ENCODE assay signal across 13 mouse cellular contexts in the genomic region with DNA sequence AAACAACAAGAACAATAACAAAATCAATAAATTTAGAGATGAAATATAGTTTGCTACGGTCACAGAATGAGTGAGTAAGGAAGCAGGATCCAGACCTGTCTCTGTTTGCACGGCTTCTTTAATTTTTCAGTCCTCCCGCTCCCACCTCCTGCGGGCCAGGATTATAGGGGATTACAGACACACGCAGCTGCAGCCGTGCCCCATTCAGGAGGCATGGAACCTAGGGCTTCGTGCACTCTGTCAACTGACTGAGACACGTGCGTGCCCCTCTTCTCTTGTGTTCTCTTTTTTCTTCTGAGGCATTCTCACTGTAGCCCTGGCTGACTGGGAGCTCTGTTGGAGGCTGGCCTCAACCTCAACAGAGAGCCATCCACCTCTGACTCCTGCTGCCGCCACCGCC. TPM values are rescaled to one million over a fixed set of nuclear protein-coding genes. Genes with fewer than 3 reads are reported as not detected.
A peak's percentile ranks its signal among the peaks of the same experiment; 100 is the strongest.
DNase-seq lines count a peak whose midpoint lies in the region; ATAC-seq lines count a peak whose summit lies in the region.
"Had no signal": no experiment of that assay in that cellular context is flagged by ENCODE, and none has a peak within 500 bp of the region (broad histone marks: within the 10 kb centered on the region; RNA-seq: fewer than 3 reads in every experiment).

No protein-coding gene starts in this region.

- peak overlapping the region; percentile 77 for H3K27ac ChIP-seq in forebrain, embryonic 10.5 days
- no peak overlapping the region for H3K27ac ChIP-seq in forebrain, embryonic 15.5 days (replicated peaks)
- no peak overlapping the region for H3K27ac ChIP-seq in hindbrain, embryonic 15.5 days (replicated peaks)
- no peak overlapping the region for H3K27ac ChIP-seq in hindbrain, embryonic 16.5 days (ENCODE audit: low read depth, low read length)
- H3K27ac ChIP-seq in embryonic facial prominence, embryonic 15.5 days (replicated peaks), result peak overlapping the region; percentile 52
- H3K27ac ChIP-seq: macrophage had no signal

- H3K27me3 ChIP-seq in forebrain, embryonic 10.5 days (ENCODE audit: poor library complexity, severe bottlenecking), result peaks cover 8% of the 10 kb centered on the region; the same call in 1 of the 2 replicates
- no peaks in the 10 kb centered on the region for H3K27me3 ChIP-seq in forebrain, embryonic 15.5 days
- H3K27me3 ChIP-seq in hindbrain, embryonic 15.5 days, result no peaks in the 10 kb centered on the region
- no peaks in the 10 kb centered on the region for H3K27me3 ChIP-seq in hindbrain, embryonic 16.5 days (replicated peaks; ENCODE audit: control insufficient read depth, insufficient read depth, low read length)
- no peaks in the 10 kb centered on the region for H3K27me3 ChIP-seq in embryonic facial prominence, embryonic 15.5 days

- H3K4me1 ChIP-seq in forebrain, embryonic 10.5 days, result peaks cover 47% of the 10 kb centered on the region
- peaks cover 41% of the 10 kb centered on the region for H3K4me1 ChIP-seq in forebrain, embryonic 15.5 days
- peaks cover 36% of the 10 kb centered on the region for H3K4me1 ChIP-seq in hindbrain, embryonic 15.5 days (replicated peaks)
- peaks cover 20% of the 10 kb centered on the region for H3K4me1 ChIP-seq in hindbrain, embryonic 16.5 days (ENCODE audit: control insufficient read depth, insufficient read depth, low read depth, low read length)
- H3K4me1 ChIP-seq in embryonic facial prominence, embryonic 15.5 days, result peaks cover 28% of the 10 kb centered on the region

- DNase-seq in forebrain, embryonic 10.5 days (ENCODE audit: extremely low spot score, low spot score), result no peak
- peak; percentile 52 for DNase-seq in retina, postnatal 1 day
- no peak for DNase-seq in cerebellum, postnatal 25 days
- no peak for DNase-seq in yolk sac, embryonic 10.5 days (ENCODE audit: low spot score)
- DNase-seq: heart, postnatal 4 days had no signal

- H3K36me3 ChIP-seq in forebrain, embryonic 10.5 days (replicated peaks), result peaks cover 47% of the 10 kb centered on the region
- H3K36me3 ChIP-seq in forebrain, embryonic 15.5 days, result no peaks in the 10 kb centered on the region
- no peaks in the 10 kb centered on the region for H3K36me3 ChIP-seq in hindbrain, embryonic 15.5 days
- no peaks in the 10 kb centered on the region for H3K36me3 ChIP-seq in hindbrain, embryonic 16.5 days (ENCODE audit: control insufficient read depth, insufficient read depth, low read length)
- H3K36me3 ChIP-seq in embryonic facial prominence, embryonic 15.5 days, result no peaks in the 10 kb centered on the region

- H3K4me2 ChIP-seq in forebrain, embryonic 15.5 days (replicated peaks), result no peak overlapping the region
- H3K4me2 ChIP-seq in hindbrain, embryonic 15.5 days, result peak overlapping the region; percentile 10; the same call in 1 of the 2 replicates
- H3K4me2 ChIP-seq in hindbrain, embryonic 16.5 days (ENCODE audit: low read length), result no peak overlapping the region
- H3K4me2 ChIP-seq in embryonic facial prominence, embryonic 15.5 days (replicated peaks), result no peak overlapping the region

- no peaks in the 10 kb centered on the region for H3K9me3 ChIP-seq in forebrain, embryonic 10.5 days
- no peaks in the 10 kb centered on the region for H3K9me3 ChIP-seq in forebrain, embryonic 15.5 days
- H3K9me3 ChIP-seq in hindbrain, embryonic 15.5 days, result no peaks in the 10 kb centered on the region
- H3K9me3 ChIP-seq in hindbrain, embryonic 16.5 days (ENCODE audit: control insufficient read depth, low read length), result no peaks in the 10 kb centered on the region
- no peaks in the 10 kb centered on the region for H3K9me3 ChIP-seq in embryonic facial prominence, embryonic 15.5 days (replicated peaks)

- no peak overlapping the region; the same call in 1 of the 2 replicates for H3K9ac ChIP-seq in forebrain, embryonic 15.5 days (replicated peaks)
- H3K9ac ChIP-seq in hindbrain, embryonic 15.5 days, result no peak overlapping the region
- H3K9ac ChIP-seq in hindbrain, embryonic 16.5 days (ENCODE audit: low read depth, low read length), result no peak overlapping the region; the same call in 1 of the 2 replicates
- no peak overlapping the region for H3K9ac ChIP-seq in embryonic facial prominence, embryonic 15.5 days

- H3K4me3 ChIP-seq in forebrain, embryonic 10.5 days, result peak overlapping the region; percentile 8; the same call in 1 of the 2 replicates
- no peak overlapping the region for H3K4me3 ChIP-seq in forebrain, embryonic 15.5 days
- no peak overlapping the region for H3K4me3 ChIP-seq in hindbrain, embryonic 15.5 days
- no peak overlapping the region for H3K4me3 ChIP-seq in hindbrain, embryonic 16.5 days (ENCODE audit: low read length)
- H3K4me3 ChIP-seq in embryonic facial prominence, embryonic 15.5 days (replicated peaks), result no peak overlapping the region

- no peak for ATAC-seq in forebrain, embryonic 15.5 days (replicated peaks)
- no peak for ATAC-seq in hindbrain, embryonic 15.5 days (ENCODE audit: low FRiP score, low read depth)
- no peak for ATAC-seq in hindbrain, embryonic 16.5 days
- no peak for ATAC-seq in embryonic facial prominence, embryonic 15.5 days (ENCODE audit: insufficient number of reproducible peaks, low FRiP score, low TSS enrichment, low read depth)

- whole genome bisulfite sequencing in forebrain, embryonic 10.5 days, result 41% methylated on average over 11 of the region's 11 CpGs
- WGBS in forebrain, embryonic 15.5 days, result 29% methylated on average over 11 of the region's 11 CpGs
- WGBS in hindbrain, embryonic 15.5 days, result 53% methylated on average over 11 of the region's 11 CpGs
- WGBS in hindbrain, embryonic 16.5 days, result 62% methylated on average over 11 of the region's 11 CpGs
- WGBS in embryonic facial prominence, embryonic 15.5 days, result 42% methylated on average over 11 of the region's 11 CpGs

RNA-seq across cellular contexts. Expression of gene Spats2, which starts 3.7 kb away (rescaled TPM):
- polyA plus RNA-seq in forebrain, embryonic 10.5 days (2016; fragmentation: Nextera tagmentation; extraction: Ambion mirVana), result 53.5 and 56.5 TPM in 2 replicates
- 42.9 and 43.7 TPM in 2 replicates for polyA plus RNA-seq in forebrain, embryonic 15.5 days (2015; fragmentation: Nextera tagmentation; extraction: Ambion mirVana)
- polyA plus RNA-seq in hindbrain, embryonic 15.5 days (2015; fragmentation: Nextera tagmentation; extraction: Ambion mirVana), result 32.3 and 34.9 TPM in 2 replicates
- 23.8 and 28.8 TPM in 2 replicates for polyA plus RNA-seq in hindbrain, embryonic 16.5 days (2015; fragmentation: Nextera tagmentation; extraction: Ambion mirVana)
- polyA plus RNA-seq in embryonic facial prominence, embryonic 15.5 days (2015; fragmentation: Nextera tagmentation; extraction: Ambion mirVana), result 36.7 and 37.0 TPM in 2 replicates

RNA-seq across cellular contexts. Expression of gene Dnajc22, which starts 36.5 kb away (rescaled TPM):
- polyA plus RNA-seq in forebrain, embryonic 10.5 days (2016; fragmentation: Nextera tagmentation; extraction: Ambion mirVana), result 1.0 and 1.2 TPM in 2 replicates
- polyA plus RNA-seq in forebrain, embryonic 15.5 days (2015; fragmentation: Nextera tagmentation; extraction: Ambion mirVana), result 0.46 and 0.53 TPM in 2 replicates
- 1.1 and 1.3 TPM in 2 replicates for polyA plus RNA-seq in hindbrain, embryonic 15.5 days (2015; fragmentation: Nextera tagmentation; extraction: Ambion mirVana)
- polyA plus RNA-seq in hindbrain, embryonic 16.5 days (2015; fragmentation: Nextera tagmentation; extraction: Ambion mirVana), result 0.92 and 1.1 TPM in 2 replicates
- 0.28 and 0.64 TPM in 2 replicates for polyA plus RNA-seq in embryonic facial prominence, embryonic 15.5 days (2015; fragmentation: Nextera tagmentation; extraction: Ambion mirVana)
- polyA plus RNA-seq: macrophage had no signal

RNA-seq across cellular contexts. Expression of gene C1ql4, which starts 41.8 kb away (rescaled TPM):
- 0.12 TPM in 1 of 2 replicates, not detected in the other for polyA plus RNA-seq in forebrain, embryonic 10.5 days (2016; fragmentation: Nextera tagmentation; extraction: Ambion mirVana)
- polyA plus RNA-seq in forebrain, embryonic 15.5 days (2015; fragmentation: Nextera tagmentation; extraction: Ambion mirVana), result 0.28 and 0.33 TPM in 2 replicates
- polyA plus RNA-seq in hindbrain, embryonic 15.5 days (2015; fragmentation: Nextera tagmentation; extraction: Ambion mirVana), result 6.4 and 7.8 TPM in 2 replicates
- polyA plus RNA-seq in hindbrain, embryonic 16.5 days (2015; fragmentation: Nextera tagmentation; extraction: Ambion mirVana), result 4.0 and 5.7 TPM in 2 replicates
- 0.17 TPM in 1 of 2 replicates, not detected in the other for polyA plus RNA-seq in embryonic facial prominence, embryonic 15.5 days (2015; fragmentation: Nextera tagmentation; extraction: Ambion mirVana)
- polyA plus RNA-seq: large intestine, adult 2 months; macrophage; spleen, adult 2 months had no signal

RNA-seq across cellular contexts. Expression of gene Troap, which starts 55.1 kb away (rescaled TPM):
- 51.1 and 53.1 TPM in 2 replicates for polyA plus RNA-seq in forebrain, embryonic 10.5 days (2016; fragmentation: Nextera tagmentation; extraction: Ambion mirVana)
- 19.8 and 24.8 TPM in 2 replicates for polyA plus RNA-seq in forebrain, embryonic 15.5 days (2015; fragmentation: Nextera tagmentation; extraction: Ambion mirVana)
- polyA plus RNA-seq in hindbrain, embryonic 15.5 days (2015; fragmentation: Nextera tagmentation; extraction: Ambion mirVana), result 8.5 and 10.1 TPM in 2 replicates
- polyA plus RNA-seq in hindbrain, embryonic 16.5 days (2015; fragmentation: Nextera tagmentation; extraction: Ambion mirVana), result 5.6 and 8.7 TPM in 2 replicates
- 27.1 TPM in 2 replicates for polyA plus RNA-seq in embryonic facial prominence, embryonic 15.5 days (2015; fragmentation: Nextera tagmentation; extraction: Ambion mirVana)
- polyA plus RNA-seq: liver, adult 2 months had no signal

Comparison
In these comparisons a context has a peak if more than half of its experiments do, and no peak if none do; other contexts are left out.
1. H3K27ac ChIP-seq: peak in forebrain, embryonic 10.5 days (single experiment) and embryonic facial prominence, embryonic 15.5 days (single experiment); none in forebrain, embryonic 15.5 days (single experiment), hindbrain, embryonic 15.5 days (single experiment) and hindbrain, embryonic 16.5 days (single experiment).